Mouse (Mus musculus) midbrain, postnatal 0 days (tissue): ENCODE measurements at regions not wholly inside any gene's neighbourhood (a gene's known extent, or its start where the extent isn't known, plus 50 kb on each side); places are given as distances from the start of the nearest gene placed in this dataset.

Experiments
- ATAC-seq: fragments of 200-750 bp; cut with Nextera tagmentation; 2 replicates; pipeline ENCODE4 v1.8.0; 2017; ENCODE audit warnings: moderate number of reproducible peaks, mild to moderate bottlenecking, moderate TSS enrichment, moderate library complexity; ENCODE audit not compliant: low FRiP score
- DNase-seq: peaks from one replicate; pipeline ENCODE4 v3.0.0-alpha.2; 2015; ENCODE audit warnings: low spot score
- H3K27ac ChIP-seq: fragments of 300-500 bp; sonication (generic); 2 replicates; pipeline ENCODE4 v1.5.1; 2014; ENCODE audit warnings: low read depth, mild to moderate bottlenecking, low read length, mixed read lengths
- H3K27me3 ChIP-seq: fragments of 300-500 bp; sonication (generic); 2 replicates; pipeline ENCODE4 v1.6.1; 2014; ENCODE audit warnings: low read length, control low read depth, mixed read lengths; ENCODE audit not compliant: insufficient read depth
- H3K36me3 ChIP-seq: fragments of 300-500 bp; sonication (generic); 2 replicates; pipeline ENCODE4 v1.6.1; 2014; ENCODE audit warnings: low read length, control low read depth, mixed read lengths; ENCODE audit not compliant: insufficient read depth
- H3K4me1 ChIP-seq: fragments of 300-500 bp; sonication (generic); 2 replicates; pipeline ENCODE4 v1.6.1; 2014; ENCODE audit warnings: mild to moderate bottlenecking, control low read depth, antibody characterized with exemption, low read length, mixed read lengths; ENCODE audit not compliant: insufficient read depth
- H3K4me2 ChIP-seq: fragments of 300-500 bp; sonication (generic); 2 replicates; pipeline ENCODE4 v1.6.1; 2014; ENCODE audit warnings: low read depth, mild to moderate bottlenecking, low read length, mixed read lengths; ENCODE audit not compliant: poor library complexity, severe bottlenecking
- H3K4me3 ChIP-seq: fragments of 300-500 bp; sonication (generic); 2 replicates; pipeline ENCODE4 v1.5.1; 2014; ENCODE audit warnings: low read depth, mild to moderate bottlenecking, low read length, moderate library complexity
- H3K9ac ChIP-seq: fragments of 300-500 bp; sonication (generic); replicated peaks from 2 replicates; pipeline ENCODE4 v1.6.1; 2014; ENCODE audit warnings: mild to moderate bottlenecking, low read length, moderate library complexity, mixed read lengths; ENCODE audit not compliant: poor library complexity, severe bottlenecking
- H3K9me3 ChIP-seq: fragments of 300-500 bp; sonication (generic); 2 replicates; pipeline ENCODE4 v1.6.1; 2016; ENCODE audit warnings: low read length, control low read depth
- CTCF ChIP-seq: IDR thresholded peaks from 2 replicates; pipeline ENCODE4 v1.5.1; 2016; ENCODE audit warnings: antibody characterized with exemption, mild to moderate bottlenecking
- WGBS: fragments of 180-500 bp; shearing (Covaris S2); extraction: QIAGEN DNeasy Blood & Tissue Kit; methylation state at CpG from one replicate; pipeline ENCODE4 v1.1.7; 2014; 5-methylcytosine and 5-hydroxymethylcytosine counted together

GRCm38 (mm10) chr13:52389271-52389670, 141.8 kb downstream of the Diras2 start:
- no peak for TF ChIP-seq CTCF
- DNase-seq (no peak), ATAC-seq (no peak)
- no peaks in the 10 kb centered on the region for H3K36me3 ChIP-seq
- H3K27ac ChIP-seq: no peak overlapping the region
- 85% methylated on average over 5 of the region's 5 CpGs for WGBS
- no peaks in the 10 kb centered on the region for H3K27me3 ChIP-seq
- no peaks in the 10 kb centered on the region for H3K4me1 ChIP-seq
- no peak overlapping the region for H3K9ac ChIP-seq
- no peaks in the 10 kb centered on the region; the same call in 1 of the 2 replicates for H3K9me3 ChIP-seq
- H3K4me3 ChIP-seq: no peak overlapping the region
- no peak overlapping the region for H3K4me2 ChIP-seq

- TF ChIP-seq CTCF: no peak
- Histone ChIP-seq H3K36me3 (no peaks in the 10 kb centered on the region), H3K4me3 (no peak overlapping the region), H3K9me3 (no peaks in the 10 kb centered on the region), H3K9ac (no peak overlapping the region), H3K27ac (no peak overlapping the region), H3K27me3 (no peaks in the 10 kb centered on the region), H3K4me1 (no peaks in the 10 kb centered on the region), H3K4me2 (no peak overlapping the region)
- 87% methylated on average over 8 of the region's 8 CpGs for WGBS
- ATAC-seq (no peak), DNase-seq (no peak)
Observed at GRCm38 (mm10) chr13:52395786-52396185, 135.3 kb downstream of the Diras2 start.

GRCm38 (mm10) chr13:52398344-52398743, 132.7 kb downstream of the Diras2 start:
- H3K4me1 ChIP-seq: no peaks in the 10 kb centered on the region
- WGBS: 71% methylated on average over 6 of the region's 6 CpGs
- no peaks in the 10 kb centered on the region for H3K9me3 ChIP-seq
- no peak overlapping the region for H3K4me3 ChIP-seq
- H3K9ac ChIP-seq: no peak overlapping the region
- no peaks in the 10 kb centered on the region for H3K36me3 ChIP-seq
- TF ChIP-seq CTCF: no peak
- no peak for DNase-seq
- H3K4me2 ChIP-seq: no peak overlapping the region
- H3K27me3 ChIP-seq: no peaks in the 10 kb centered on the region
- no peak for ATAC-seq
- no peak overlapping the region for H3K27ac ChIP-seq

GRCm38 (mm10) chr13:52399143-52399542, 131.9 kb downstream of the Diras2 start:
- WGBS: 75% methylated on average over 2 of the region's 2 CpGs

GRCm38 (mm10) chr13:52403805-52404204, 127.3 kb downstream of the Diras2 start:
- ATAC-seq: no peak
- Histone ChIP-seq H3K4me1 (no peaks in the 10 kb centered on the region), H3K27me3 (no peaks in the 10 kb centered on the region)

More at GRCm38 (mm10) chr13:52399143-52399542, 131.9 kb downstream of the Diras2 start:
- no peak for DNase-seq
- no peak for ATAC-seq
- no peaks in the 10 kb centered on the region for H3K27me3 ChIP-seq
- H3K27ac ChIP-seq: no peak overlapping the region
- no peak for TF ChIP-seq CTCF
- no peaks in the 10 kb centered on the region for H3K36me3 ChIP-seq
- no peaks in the 10 kb centered on the region for H3K9me3 ChIP-seq
- H3K4me3 ChIP-seq: no peak overlapping the region
- no peak overlapping the region for H3K4me2 ChIP-seq
- no peaks in the 10 kb centered on the region for H3K4me1 ChIP-seq
- no peak overlapping the region for H3K9ac ChIP-seq

GRCm38 (mm10) chr13:52416301-52416700, 114.8 kb downstream of the Diras2 start:
- Histone ChIP-seq H3K36me3 (no peaks in the 10 kb centered on the region), H3K4me3 (no peak overlapping the region), H3K9ac (no peak overlapping the region), H3K4me2 (no peak overlapping the region), H3K27me3 (no peaks in the 10 kb centered on the region), H3K27ac (no peak overlapping the region), H3K9me3 (peaks cover 6% of the 10 kb centered on the region; the same call in 1 of the 2 replicates), H3K4me1 (no peaks in the 10 kb centered on the region)
- no peak for TF ChIP-seq CTCF
- no peak for ATAC-seq
- 44% methylated on average over 1 of the region's 1 CpGs for WGBS
- peak; percentile 66 for DNase-seq

More at GRCm38 (mm10) chr13:52403805-52404204, 127.3 kb downstream of the Diras2 start:
- Histone ChIP-seq H3K27ac (no peak overlapping the region), H3K9ac (no peak overlapping the region), H3K36me3 (no peaks in the 10 kb centered on the region), H3K4me3 (no peak overlapping the region), H3K9me3 (no peaks in the 10 kb centered on the region), H3K4me2 (no peak overlapping the region)
- DNase-seq: no peak
- WGBS: 52% methylated on average over 3 of the region's 3 CpGs
- TF ChIP-seq CTCF: no peak
